Mouse (Mus musculus): ENCODE data around the gene Aoc1. TPM values are rescaled to one million over a fixed set of nuclear protein-coding genes. Genes with fewer than 3 reads are reported as not detected.

Gene Aoc1
- polyA plus RNA-seq, 1 experiment from 2014 or later, result 2.5 TPM

DNA sequence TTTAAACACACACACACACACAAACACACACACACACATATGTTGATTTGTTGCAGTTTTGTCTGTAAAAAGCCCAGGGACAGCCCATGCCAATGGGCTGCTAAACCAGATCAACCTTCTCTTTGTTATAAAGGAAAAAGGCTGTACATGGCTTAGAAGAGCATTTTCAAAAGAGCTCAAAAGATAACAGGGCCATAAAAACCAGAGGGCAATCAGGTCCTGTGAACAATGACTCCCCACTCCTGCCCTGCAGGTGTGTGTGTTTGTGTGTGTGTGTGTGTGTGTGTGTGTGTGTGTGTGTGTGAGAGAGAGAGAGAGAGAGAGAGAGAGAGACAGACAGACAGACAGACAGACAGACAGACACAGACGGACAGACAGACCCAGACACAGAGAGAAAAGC, 36.5 kb downstream of the Aoc1 start:
- Histone ChIP-seq H3K9me3 (ENCODE audit: control insufficient read depth, low read length) (no peaks in the 10 kb centered on the region), H3K27me3 (replicated peaks; ENCODE audit: control insufficient read depth, insufficient read depth, low read length) (no peaks in the 10 kb centered on the region), H3K4me2 (ENCODE audit: low read length) (no peak overlapping the region), H3K4me3 (ENCODE audit: low read depth, low read length) (no peak overlapping the region), H3K9ac (ENCODE audit: low read length) (no peak overlapping the region), H3K36me3 (ENCODE audit: control insufficient read depth, insufficient read depth, low read length) (no peaks in the 10 kb centered on the region), H3K27ac (ENCODE audit: low read depth) (peak overlapping the region; percentile 1; the same call in 1 of the 2 replicates), H3K4me1 (replicated peaks; ENCODE audit: control insufficient read depth, insufficient read depth, low read length) (no peaks in the 10 kb centered on the region)
- DNase-seq (ENCODE audit: low spot score) (no peak), ATAC-seq (replicated peaks; ENCODE audit: low FRiP score, low TSS enrichment, low read depth) (peak; percentile 65; the same call in 1 of the 2 replicates)
- WGBS, result 56% methylated on average over 1 of the region's 1 CpGs

DNA sequence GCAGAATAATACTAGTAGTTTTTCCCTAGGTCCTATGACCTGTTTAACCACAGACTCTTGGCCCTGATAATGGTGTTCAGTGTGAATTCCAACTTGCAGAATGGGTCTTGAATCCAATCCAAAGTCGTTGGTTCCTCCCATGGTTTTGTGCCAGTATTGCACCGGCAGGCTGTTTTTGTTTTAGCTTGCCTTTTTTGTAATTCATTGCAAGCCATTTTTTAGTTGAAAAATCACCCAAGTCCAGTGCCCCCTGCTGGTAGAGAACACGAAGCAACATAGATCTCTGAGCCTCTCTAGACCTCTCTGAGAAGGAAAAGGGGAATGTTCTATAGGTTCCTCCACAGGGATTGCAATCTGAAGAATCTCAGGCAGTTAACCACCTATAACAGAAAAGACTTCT, 39.3 kb downstream of the Aoc1 start:
- Histone ChIP-seq H3K9me3 (ENCODE audit: control insufficient read depth, low read length) (no peaks in the 10 kb centered on the region), H3K9ac (ENCODE audit: low read length) (no peak overlapping the region), H3K27me3 (replicated peaks; ENCODE audit: control insufficient read depth, insufficient read depth, low read length) (no peaks in the 10 kb centered on the region), H3K4me1 (replicated peaks; ENCODE audit: control insufficient read depth, insufficient read depth, low read length) (no peaks in the 10 kb centered on the region), H3K4me2 (ENCODE audit: low read length) (no peak overlapping the region), H3K4me3 (ENCODE audit: low read depth, low read length) (no peak overlapping the region), H3K27ac (ENCODE audit: low read depth) (no peak overlapping the region), H3K36me3 (ENCODE audit: control insufficient read depth, insufficient read depth, low read length) (no peaks in the 10 kb centered on the region)
- DNase-seq (ENCODE audit: low spot score), result no peak
- ATAC-seq (replicated peaks; ENCODE audit: low FRiP score, low TSS enrichment, low read depth), result no peak
- 37% methylated on average over 3 of the region's 3 CpGs for WGBS

GRCm38 (mm10) chr6:48913587-48913986, 40.9 kb downstream of the Aoc1 start:
- Histone ChIP-seq H3K27me3 (replicated peaks; ENCODE audit: control insufficient read depth, insufficient read depth, low read length) (no peaks in the 10 kb centered on the region), H3K4me2 (ENCODE audit: low read length) (no peak overlapping the region), H3K36me3 (ENCODE audit: control insufficient read depth, insufficient read depth, low read length) (no peaks in the 10 kb centered on the region), H3K4me1 (replicated peaks; ENCODE audit: control insufficient read depth, insufficient read depth, low read length) (no peaks in the 10 kb centered on the region), H3K9ac (ENCODE audit: low read length) (no peak overlapping the region), H3K4me3 (ENCODE audit: low read depth, low read length) (no peak overlapping the region), H3K9me3 (ENCODE audit: control insufficient read depth, low read length) (no peaks in the 10 kb centered on the region), H3K27ac (ENCODE audit: low read depth) (no peak overlapping the region)
- DNase-seq (ENCODE audit: low spot score) (no peak), ATAC-seq (replicated peaks; ENCODE audit: low FRiP score, low TSS enrichment, low read depth) (no peak)
- 88% methylated on average over 2 of the region's 2 CpGs for WGBS

GRCm38 (mm10) chr6:48929595-48929994, 56.9 kb downstream of the Aoc1 start, which contains the start of gene 1600015I10Rik:
Gene 1600015I10Rik, plus strand, starts transcription at chr6:48929895.
- DNase-seq (ENCODE audit: low spot score) (no peak), ATAC-seq (replicated peaks; ENCODE audit: low FRiP score, low TSS enrichment, low read depth) (no peak)
- no peaks in the 10 kb centered on the region for H3K4me1 ChIP-seq (replicated peaks; ENCODE audit: control insufficient read depth, insufficient read depth, low read length)
- no peak within 1 kb of the TSS for H3K4me2 ChIP-seq (ENCODE audit: low read length)
- H3K9me3 ChIP-seq (ENCODE audit: control insufficient read depth, low read length), result no peaks in the 10 kb centered on the region
- H3K9ac ChIP-seq (ENCODE audit: low read length), result no peak within 1 kb of the TSS
- no peak within 1 kb of the TSS for H3K4me3 ChIP-seq (ENCODE audit: low read depth, low read length)
- no peaks in the 10 kb centered on the region for H3K27me3 ChIP-seq (replicated peaks; ENCODE audit: control insufficient read depth, insufficient read depth, low read length)
- no peaks in the 10 kb centered on the region for H3K36me3 ChIP-seq (ENCODE audit: control insufficient read depth, insufficient read depth, low read length)
- WGBS, result 87% methylated on average over 5 of the region's 5 CpGs
- no peak within 1 kb of the TSS for H3K27ac ChIP-seq (ENCODE audit: low read depth)

DNA sequence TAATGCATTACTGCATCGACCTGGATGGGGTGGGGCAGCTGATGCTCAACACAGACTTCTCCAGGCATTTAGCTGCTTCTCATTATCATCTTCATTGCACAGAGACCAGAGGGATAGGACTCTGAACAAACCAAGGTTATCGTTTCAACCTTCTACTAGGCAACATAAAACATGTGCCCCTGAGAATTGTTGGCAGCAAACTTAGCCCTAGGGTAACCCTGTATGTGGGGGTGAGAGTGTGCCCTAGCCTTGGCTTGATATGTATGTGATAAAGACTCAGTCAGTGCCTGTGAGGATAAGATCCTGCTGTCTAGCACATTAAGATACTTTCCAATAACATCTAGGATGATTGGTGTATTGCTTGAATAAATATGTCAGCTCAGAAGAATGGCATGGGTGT, 76.9 kb downstream of the Aoc1 start:
- no peaks in the 10 kb centered on the region for H3K36me3 ChIP-seq (ENCODE audit: control insufficient read depth, insufficient read depth, low read length)
- WGBS, result 63% methylated on average over 2 of the region's 2 CpGs
- H3K4me3 ChIP-seq (ENCODE audit: low read depth, low read length), result no peak overlapping the region
- no peak overlapping the region for H3K27ac ChIP-seq (ENCODE audit: low read depth)
- no peak overlapping the region for H3K4me2 ChIP-seq (ENCODE audit: low read length)
- H3K4me1 ChIP-seq (replicated peaks; ENCODE audit: control insufficient read depth, insufficient read depth, low read length), result no peaks in the 10 kb centered on the region
- H3K9me3 ChIP-seq (ENCODE audit: control insufficient read depth, low read length), result no peaks in the 10 kb centered on the region
- ATAC-seq (replicated peaks; ENCODE audit: low FRiP score, low TSS enrichment, low read depth) (no peak), DNase-seq (ENCODE audit: low spot score) (no peak)
- H3K27me3 ChIP-seq (replicated peaks; ENCODE audit: control insufficient read depth, insufficient read depth, low read length), result no peaks in the 10 kb centered on the region
- H3K9ac ChIP-seq (ENCODE audit: low read length), result no peak overlapping the region

DNA sequence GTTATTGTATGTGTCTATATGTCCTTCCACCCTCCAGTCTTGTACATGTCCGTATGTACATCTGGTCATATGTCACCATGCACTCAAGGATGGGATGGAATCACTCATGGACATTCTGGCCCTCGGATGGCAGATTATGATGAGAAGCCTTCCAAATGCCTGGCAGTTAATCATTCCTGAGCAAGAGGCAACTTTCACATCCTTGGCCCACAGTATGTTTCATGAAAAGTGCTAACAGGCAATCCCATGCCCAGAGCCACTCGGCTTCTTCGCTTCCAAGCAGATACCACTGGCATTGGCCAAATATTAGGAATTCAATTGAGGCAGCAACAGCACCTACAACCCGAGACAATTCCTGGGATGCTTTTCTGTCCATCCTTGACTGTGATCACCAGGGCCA, 78.0 kb downstream of the Aoc1 start:
- Histone ChIP-seq H3K27me3 (replicated peaks; ENCODE audit: control insufficient read depth, insufficient read depth, low read length) (no peaks in the 10 kb centered on the region), H3K9ac (ENCODE audit: low read length) (no peak overlapping the region), H3K9me3 (ENCODE audit: control insufficient read depth, low read length) (no peaks in the 10 kb centered on the region), H3K4me3 (ENCODE audit: low read depth, low read length) (no peak overlapping the region), H3K4me1 (replicated peaks; ENCODE audit: control insufficient read depth, insufficient read depth, low read length) (no peaks in the 10 kb centered on the region), H3K27ac (ENCODE audit: low read depth) (no peak overlapping the region), H3K4me2 (ENCODE audit: low read length) (no peak overlapping the region), H3K36me3 (ENCODE audit: control insufficient read depth, insufficient read depth, low read length) (no peaks in the 10 kb centered on the region)
- DNase-seq (ENCODE audit: low spot score) (no peak), ATAC-seq (replicated peaks; ENCODE audit: low FRiP score, low TSS enrichment, low read depth) (no peak)
- 79% methylated on average over 5 of the region's 5 CpGs for WGBS

GRCm38 (mm10) chr6:48951630-48952029, 78.9 kb downstream of the Aoc1 start:
- no peak for ATAC-seq (replicated peaks; ENCODE audit: low FRiP score, low TSS enrichment, low read depth)
- Histone ChIP-seq H3K36me3 (ENCODE audit: control insufficient read depth, insufficient read depth, low read length) (no peaks in the 10 kb centered on the region), H3K9me3 (ENCODE audit: control insufficient read depth, low read length) (no peaks in the 10 kb centered on the region)

GRCm38 (mm10) chr6:48953220-48953619, 80.5 kb downstream of the Aoc1 start:
- Histone ChIP-seq H3K27me3 (replicated peaks; ENCODE audit: control insufficient read depth, insufficient read depth, low read length) (no peaks in the 10 kb centered on the region), H3K9me3 (ENCODE audit: control insufficient read depth, low read length) (no peaks in the 10 kb centered on the region), H3K4me3 (ENCODE audit: low read depth, low read length) (no peak overlapping the region), H3K27ac (ENCODE audit: low read depth) (no peak overlapping the region), H3K4me2 (ENCODE audit: low read length) (no peak overlapping the region), H3K36me3 (ENCODE audit: control insufficient read depth, insufficient read depth, low read length) (no peaks in the 10 kb centered on the region), H3K9ac (ENCODE audit: low read length) (no peak overlapping the region), H3K4me1 (replicated peaks; ENCODE audit: control insufficient read depth, insufficient read depth, low read length) (no peaks in the 10 kb centered on the region)
- DNase-seq (ENCODE audit: low spot score) (no peak), ATAC-seq (replicated peaks; ENCODE audit: low FRiP score, low TSS enrichment, low read depth) (no peak)
- 85% methylated on average over 5 of the region's 5 CpGs for WGBS

More at GRCm38 (mm10) chr6:48951630-48952029, 78.9 kb downstream of the Aoc1 start:
- Histone ChIP-seq H3K4me1 (replicated peaks; ENCODE audit: control insufficient read depth, insufficient read depth, low read length) (no peaks in the 10 kb centered on the region), H3K9ac (ENCODE audit: low read length) (no peak overlapping the region), H3K4me2 (ENCODE audit: low read length) (no peak overlapping the region), H3K27ac (ENCODE audit: low read depth) (no peak overlapping the region), H3K27me3 (replicated peaks; ENCODE audit: control insufficient read depth, insufficient read depth, low read length) (no peaks in the 10 kb centered on the region), H3K4me3 (ENCODE audit: low read depth, low read length) (no peak overlapping the region)
- no peak for DNase-seq (ENCODE audit: low spot score)
- 92% methylated on average over 6 of the region's 6 CpGs for WGBS

DNA sequence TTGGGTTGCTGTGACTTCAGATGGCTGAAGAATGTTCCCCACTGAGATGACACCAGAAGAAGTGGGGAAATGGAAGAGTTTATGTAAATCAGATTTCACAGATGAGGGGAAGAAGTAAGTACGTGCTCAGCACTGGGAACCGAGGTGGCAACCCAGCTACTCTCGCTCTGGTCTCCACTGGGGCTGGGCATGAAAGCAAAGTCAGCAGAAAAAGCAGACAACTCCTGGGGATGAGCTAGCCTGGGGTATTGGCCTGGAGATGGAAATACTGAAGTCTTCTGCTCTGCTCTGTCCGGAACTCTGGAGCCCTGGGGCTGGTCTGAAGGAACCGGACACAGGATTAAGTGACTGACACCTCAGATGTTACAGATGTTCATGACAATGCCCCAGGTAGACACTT, 81.5 kb downstream of the Aoc1 start:
- ATAC-seq (replicated peaks; ENCODE audit: low FRiP score, low TSS enrichment, low read depth) (no peak), DNase-seq (ENCODE audit: low spot score) (no peak)
- Histone ChIP-seq H3K9me3 (ENCODE audit: control insufficient read depth, low read length) (no peaks in the 10 kb centered on the region), H3K36me3 (ENCODE audit: control insufficient read depth, insufficient read depth, low read length) (no peaks in the 10 kb centered on the region), H3K27ac (ENCODE audit: low read depth) (no peak overlapping the region), H3K4me3 (ENCODE audit: low read depth, low read length) (no peak overlapping the region), H3K4me1 (replicated peaks; ENCODE audit: control insufficient read depth, insufficient read depth, low read length) (no peaks in the 10 kb centered on the region), H3K9ac (ENCODE audit: low read length) (no peak overlapping the region), H3K27me3 (replicated peaks; ENCODE audit: control insufficient read depth, insufficient read depth, low read length) (no peaks in the 10 kb centered on the region), H3K4me2 (ENCODE audit: low read length) (no peak overlapping the region)
- 85% methylated on average over 5 of the region's 5 CpGs for WGBS

All from intestine, embryonic 14.5 days (tissue).